Comparison of ENCODE assay signal across 28 mouse cellular contexts in the genomic region with DNA sequence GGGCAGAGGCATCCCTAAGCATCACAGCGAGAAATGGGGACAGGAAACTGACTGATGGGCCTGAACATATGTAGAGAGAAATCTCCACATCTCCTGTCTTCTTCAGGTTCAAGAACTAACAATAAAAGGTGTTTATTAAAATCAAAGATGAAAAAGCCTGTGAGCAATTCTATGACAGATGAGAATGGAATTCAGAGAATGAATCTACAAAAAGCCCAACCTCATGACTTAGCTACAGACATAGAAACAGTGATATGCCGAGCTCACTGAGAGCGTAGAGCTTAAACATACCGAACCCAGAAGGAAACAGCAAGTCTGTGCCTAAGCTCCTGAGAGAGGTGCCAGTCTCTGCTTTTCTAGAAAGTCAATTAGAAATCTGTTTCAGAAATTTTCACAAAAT.
A peak's percentile ranks its signal among the peaks of the same experiment; 100 is the strongest.
DNase-seq lines count a peak whose midpoint lies in the region; ATAC-seq and TF ChIP-seq lines count a peak whose summit lies in the region.
"Had no signal": no experiment of that assay in that cellular context is flagged by ENCODE, and none has a peak within 500 bp of the region (broad histone marks: within the 10 kb centered on the region; RNA-seq: fewer than 3 reads in every experiment).

No protein-coding gene starts in this region.

- no peak overlapping the region for H3K9ac ChIP-seq in lung, postnatal 0 days (replicated peaks; ENCODE audit: low read depth)
- H3K9ac ChIP-seq: embryonic facial prominence, embryonic 13.5 days; embryonic facial prominence, embryonic 15.5 days; forebrain, embryonic 12.5 days had no signal

- H3K4me1 ChIP-seq in lung, postnatal 0 days (ENCODE audit: insufficient read depth, low read depth, low read length), result no peaks in the 10 kb centered on the region
- H3K4me1 ChIP-seq: forebrain, embryonic 12.5 days had no signal

- H3K79me2 ChIP-seq in myocyte (ENCODE audit: control insufficient read depth, insufficient read depth), result no peaks in the 10 kb centered on the region

- CTCF ChIA-PET in Patski (lab: Charles Lee), result interaction anchor here (1.3 kb wide), 1 partner anchor 18 kb away, joined by 3 read pairs; no protein-coding TSS in a partner anchor

- WGBS in lung, postnatal 0 days, result 54% methylated on average over 4 of the region's 4 CpGs

- H3ac ChIP-seq in myocyte (ENCODE audit: control insufficient read depth, insufficient read length), result no peak overlapping the region

- TF ChIP-seq CTCF in lung, postnatal 0 days (IDR thresholded peaks at IDR 0.05), result no peak
- no peak for TF ChIP-seq CTCF in Patski (IDR thresholded peaks at IDR 0.05)

- in situ Hi-C loops in Patski (cut with MboI; ENCODE audit: low pct_unique_long_range_greater_than_20kb), result loop anchor here (10.0 kb wide), 1 partner anchor 105 kb away; no protein-coding TSS in a partner anchor

- no peak for TF ChIP-seq POLR2A in myocyte (IDR thresholded peaks at IDR 0.05; ENCODE audit: insufficient read length, low read depth)

- no peak for TF ChIP-seq EP300 in lung, postnatal 0 days (IDR thresholded peaks at IDR 0.05)

- no peak overlapping the region for H3K4me2 ChIP-seq in lung, postnatal 0 days (replicated peaks; ENCODE audit: low read depth, low read length)
- H3K4me2 ChIP-seq in myocyte (ENCODE audit: low read depth), result peak overlapping the region; percentile 21
- H3K4me2 ChIP-seq: embryonic facial prominence, embryonic 13.5 days; embryonic facial prominence, embryonic 15.5 days; forebrain, embryonic 12.5 days had no signal

- H3K36me3 ChIP-seq in lung, postnatal 0 days (ENCODE audit: insufficient read depth, low read length), result no peaks in the 10 kb centered on the region
- H3K36me3 ChIP-seq in myocyte (ENCODE audit: control insufficient read depth, insufficient read depth), result no peaks in the 10 kb centered on the region
- H3K36me3 ChIP-seq: embryonic facial prominence, embryonic 13.5 days; embryonic facial prominence, embryonic 15.5 days; forebrain, embryonic 10.5 days; forebrain, embryonic 12.5 days; G1E had no signal

- H3K27me3 ChIP-seq in lung, postnatal 0 days (replicated peaks; ENCODE audit: insufficient read depth, low read length), result no peaks in the 10 kb centered on the region
- no peaks in the 10 kb centered on the region for H3K27me3 ChIP-seq in Patski
- H3K27me3 ChIP-seq in myocyte (ENCODE audit: control insufficient read depth, insufficient read depth, insufficient read length), result no peaks in the 10 kb centered on the region
- H3K27me3 ChIP-seq: CH12.LX; embryonic facial prominence, embryonic 13.5 days; embryonic facial prominence, embryonic 15.5 days; forebrain, embryonic 12.5 days had no signal

- POLR2A ChIA-PET in Patski (lab: Charles Lee), result no interaction called here

- no peaks in the 10 kb centered on the region for H3K9me3 ChIP-seq in lung, postnatal 0 days (ENCODE audit: low read length)
- H3K9me3 ChIP-seq: embryonic facial prominence, embryonic 13.5 days; embryonic facial prominence, embryonic 15.5 days; forebrain, embryonic 10.5 days; forebrain, embryonic 12.5 days had no signal

- no peak overlapping the region for H3K4me3 ChIP-seq in lung, postnatal 0 days (ENCODE audit: low read depth, low read length)
- no peak overlapping the region for H3K4me3 ChIP-seq in myocyte
- H3K4me3 ChIP-seq: embryonic facial prominence, embryonic 13.5 days; embryonic facial prominence, embryonic 15.5 days; erythroblast, embryonic 14.5 days; forebrain, embryonic 10.5 days; forebrain, embryonic 12.5 days had no signal

- 0 out of 2 replicates have a peak, but pooled peaks have one; percentile 43 for ATAC-seq in lung, postnatal 0 days
- peak; percentile 67 for ATAC-seq in Patski
- ATAC-seq in erythroblast, adult 5-6 weeks (replicated peaks; ENCODE audit: low FRiP score, poor library complexity, severe bottlenecking), result no peak
- ATAC-seq: CD4-positive, CD25-positive, alpha-beta regulatory T cell, adult 4 months; forebrain, embryonic 14.5 days; forebrain, embryonic 16.5 days had no signal

- peak; percentile 15 for DNase-seq in lung, postnatal 0 days (ENCODE audit: low spot score)
- no peak for DNase-seq in lung, postnatal 14 days
- DNase-seq in Muller cell, postnatal 12 days (ENCODE audit: inconsistent ontology term), result peak; percentile 63
- no peak for DNase-seq in Patski (ENCODE audit: low read depth, low spot score)
- no peak for DNase-seq in retina, embryonic 14.5 days (ENCODE audit: low spot score)
- no peak for DNase-seq in cerebellum, adult 8-10 months
- DNase-seq: adrenal gland, adult 2 months; adrenal gland, postnatal 10 days; adrenal gland, postnatal 36 days; B cell, adult 2 months; cerebellum, adult 11-12 months; cerebellum, adult 2 months; cerebellum, adult 9-11 months; cerebellum, postnatal 14 days; cerebellum, postnatal 36 days; embryo, embryonic 11 days had no signal

- H3K27ac ChIP-seq in lung, postnatal 0 days (ENCODE audit: low read length), result no peak overlapping the region
- H3K27ac ChIP-seq: embryonic facial prominence, embryonic 13.5 days; embryonic facial prominence, embryonic 15.5 days; forebrain, embryonic 10.5 days; forebrain, embryonic 12.5 days had no signal

TF ChIP-seq in myocyte, 11 proteins besides CTCF, POLR2A, EP300 and RAD21:
- TF ChIP-seq TCF3 (IDR thresholded peaks at IDR 0.05; ENCODE audit: insufficient read length, low read depth) (no peak), MYOD1 (IDR thresholded peaks at IDR 0.05; ENCODE audit: control insufficient read depth in 1 of 3, insufficient read length in 2 of 3, low read depth in 2 of 3) (no peak), REST (IDR thresholded peaks at IDR 0.05; ENCODE audit: insufficient read depth, insufficient read length) (no peak), MYOG (IDR thresholded peaks at IDR 0.05; ENCODE audit: control insufficient read depth in 1 of 3, insufficient read depth in 1 of 3, insufficient read length in 2 of 3, low read depth in 2 of 3) (no peak), POLR2AphosphoS2 (IDR thresholded peaks at IDR 0.05; ENCODE audit: insufficient read length, low read depth) (no peak)

Comparison
In these comparisons a context has a peak if more than half of its experiments do, and no peak if none do; other contexts are left out.
1. DNase-seq: peak in lung, postnatal 0 days (single experiment) and Muller cell, postnatal 12 days (single experiment); none in lung, postnatal 14 days (single experiment), Patski (single experiment), retina, embryonic 14.5 days (single experiment) and cerebellum, adult 8-10 months (single experiment).